Mouse (Mus musculus): Measurements from ENCODE around the gene Zfp979. TPM values are rescaled to one million over a fixed set of nuclear protein-coding genes. Genes with fewer than 3 reads are reported as not detected.

Gene Zfp979
- total and polyA plus RNA-seq, 3 experiments, result 0.82 TPM; not detected in 2

GRCm38 (mm10) chr4:147565426-147566220 lies 76.7 kb downstream of the Zfp979 start:
- Histone ChIP-seq H3K4me3 (ENCODE audit: low read depth, low read length) (no peak overlapping the region), H3K36me3 (replicated peaks) (no peaks in the 10 kb centered on the region), H3K9me3 (replicated peaks) (peaks cover 8% of the 10 kb centered on the region), H3K4me1 (ENCODE audit: insufficient read depth, low read depth, low read length) (no peaks in the 10 kb centered on the region), H3K27me3 (ENCODE audit: insufficient read depth, low read length) (no peaks in the 10 kb centered on the region)
- ATAC-seq (ENCODE audit: extremely low read depth, insufficient number of reproducible peaks, low FRiP score, poor library complexity, severe bottlenecking), result no peak
- no peak for DNase-seq (ENCODE audit: low spot score)
- TF ChIP-seq POLR2AphosphoS5 (IDR thresholded peaks at IDR 0.05; ENCODE audit: insufficient replicate concordance, low read depth, low read length) (no peak), GATA2 (IDR thresholded peaks at IDR 0.05; ENCODE audit: borderline replicate concordance, low read depth, low read length) (no peak), CTCF (IDR thresholded peaks at IDR 0.05; ENCODE audit: low read depth, low read length) (no peak), TAL1 (conservative IDR thresholded peaks at IDR 0.05; ENCODE audit: low read depth, low read length) (no peak), GATA1 (IDR thresholded peaks at IDR 0.05; ENCODE audit: borderline replicate concordance, low read length) (no peak)

Other genes with a start within 250 kb of the Zfp979 start
- gene Zfp982, start 150.1 kb downstream of the Zfp979 start, total RNA-seq (2014; fragmentation: Nextera tagmentation), result 0.68 TPM in 1 of 2 replicates, not detected in the other
- gene Zfp982, start 150.1 kb downstream of the Zfp979 start, total RNA-seq (2017), result 0.35 and 0.44 TPM in 2 replicates
- gene Zfp982, start 150.1 kb downstream of the Zfp979 start, polyA plus RNA-seq (2012), result not detected in 2 replicates
- 0.29 TPM in 1 of 2 replicates, not detected in the other for gene Gm16503, start 102.3 kb downstream of the Zfp979 start, total RNA-seq (2014; fragmentation: Nextera tagmentation)
- 0.17 and 0.22 TPM in 2 replicates for gene Gm16503, start 102.3 kb downstream of the Zfp979 start, total RNA-seq (2017)
- not detected in 2 replicates for gene Gm16503, start 102.3 kb downstream of the Zfp979 start, polyA plus RNA-seq (2012)
- gene Zfp985, start 89.2 kb downstream of the Zfp979 start, total RNA-seq (2014; fragmentation: Nextera tagmentation), result 3.6 and 4.3 TPM in 2 replicates
- gene Zfp985, start 89.2 kb downstream of the Zfp979 start, total RNA-seq (2017), result 3.7 and 4.1 TPM in 2 replicates
- 0.02 and 0.11 TPM in 2 replicates for gene Zfp985, start 89.2 kb downstream of the Zfp979 start, polyA plus RNA-seq (2012)
- gene Zfp534, start 60.0 kb upstream of the Zfp979 start, total RNA-seq (2014; fragmentation: Nextera tagmentation), result 12.5 and 13.9 TPM in 2 replicates
- gene Zfp534, start 60.0 kb upstream of the Zfp979 start, total RNA-seq (2017), result 1.9 and 2.0 TPM in 2 replicates
- 0.02 and 0.07 TPM in 2 replicates for gene Zfp534, start 60.0 kb upstream of the Zfp979 start, polyA plus RNA-seq (2012)
- 121 and 143 TPM in 2 replicates for gene Zfp984, start 167.3 kb upstream of the Zfp979 start, total RNA-seq (2014; fragmentation: Nextera tagmentation)
- gene Zfp984, start 167.3 kb upstream of the Zfp979 start, total RNA-seq (2017), result 27.0 and 36.5 TPM in 2 replicates
- gene Zfp984, start 167.3 kb upstream of the Zfp979 start, polyA plus RNA-seq (2012), result 1.8 and 2.5 TPM in 2 replicates
- gene Zfp933, start 205.9 kb upstream of the Zfp979 start, total RNA-seq (2014; fragmentation: Nextera tagmentation), result 12.4 and 15.2 TPM in 2 replicates
- gene Zfp933, start 205.9 kb upstream of the Zfp979 start, total RNA-seq (2017), result 9.3 and 10.9 TPM in 2 replicates
- gene Zfp933, start 205.9 kb upstream of the Zfp979 start, polyA plus RNA-seq (2012), result 0.11 and 0.15 TPM in 2 replicates
- gene Miip, start 226.3 kb upstream of the Zfp979 start, total RNA-seq (2014; fragmentation: Nextera tagmentation), result not detected in 2 replicates
- gene Miip, start 226.3 kb upstream of the Zfp979 start, total RNA-seq (2017), result 0.05 TPM in 1 of 2 replicates, not detected in the other
- 0.06 TPM in 1 of 2 replicates, not detected in the other for gene Miip, start 226.3 kb upstream of the Zfp979 start, polyA plus RNA-seq (2012)
- gene Fv1, start 226.5 kb upstream of the Zfp979 start, total RNA-seq (2014; fragmentation: Nextera tagmentation), result not detected in 2 replicates
- gene Fv1, start 226.5 kb upstream of the Zfp979 start, total RNA-seq (2017), result not detected in 2 replicates
- not detected in 2 replicates for gene Fv1, start 226.5 kb upstream of the Zfp979 start, polyA plus RNA-seq (2012)